Mouse (Mus musculus) lung, postnatal 0 days (tissue): Measurements from ENCODE around the gene Slc29a1.

Experiments
- CTCF ChIP-seq: IDR thresholded peaks from 2 replicates; pipeline ENCODE4 v1.5.1; 2016; ENCODE audit warnings: antibody characterized with exemption, mild to moderate bottlenecking
- EP300 ChIP-seq: IDR thresholded peaks from 2 replicates; pipeline ENCODE4 v1.6.1; 2016; ENCODE audit warnings: antibody characterized with exemption, mild to moderate bottlenecking, control low read depth

GRCm38 (mm10) chr17:45556514-45557245, 42.7 kb downstream of the Slc29a1 start:
- TF ChIP-seq CTCF = no peak
- TF ChIP-seq EP300 = no peak
